Mouse (Mus musculus) cerebellum, adult 11 months (tissue): Measurements from ENCODE around the gene Dpf2.

Experiments
- DNase-seq: peaks from one replicate; pipeline ENCODE4 v3.0.0; 2022

Dpf2 gene

DNA sequence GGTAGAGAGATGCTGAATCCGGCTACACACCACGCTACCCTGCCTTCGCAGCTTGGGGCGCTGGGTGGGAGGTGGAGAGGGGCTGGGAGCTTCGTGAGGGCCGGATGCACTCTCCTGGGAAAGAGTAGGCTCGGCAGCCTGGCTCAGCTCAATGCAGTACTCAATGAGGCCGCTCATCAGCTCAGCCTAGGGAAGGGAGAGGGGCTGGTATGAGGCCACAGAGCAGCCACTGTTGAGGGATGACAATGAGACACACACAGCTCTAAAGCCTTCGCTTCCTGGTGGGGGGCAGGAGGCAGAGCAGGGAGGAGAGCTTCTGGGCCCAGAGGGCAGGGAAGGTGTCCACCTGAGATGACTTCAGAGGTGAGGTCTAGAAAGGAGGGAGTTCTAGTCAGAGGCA lies 56.2 kb downstream of the Dpf2 start:
- DNase-seq: no peak

DNA sequence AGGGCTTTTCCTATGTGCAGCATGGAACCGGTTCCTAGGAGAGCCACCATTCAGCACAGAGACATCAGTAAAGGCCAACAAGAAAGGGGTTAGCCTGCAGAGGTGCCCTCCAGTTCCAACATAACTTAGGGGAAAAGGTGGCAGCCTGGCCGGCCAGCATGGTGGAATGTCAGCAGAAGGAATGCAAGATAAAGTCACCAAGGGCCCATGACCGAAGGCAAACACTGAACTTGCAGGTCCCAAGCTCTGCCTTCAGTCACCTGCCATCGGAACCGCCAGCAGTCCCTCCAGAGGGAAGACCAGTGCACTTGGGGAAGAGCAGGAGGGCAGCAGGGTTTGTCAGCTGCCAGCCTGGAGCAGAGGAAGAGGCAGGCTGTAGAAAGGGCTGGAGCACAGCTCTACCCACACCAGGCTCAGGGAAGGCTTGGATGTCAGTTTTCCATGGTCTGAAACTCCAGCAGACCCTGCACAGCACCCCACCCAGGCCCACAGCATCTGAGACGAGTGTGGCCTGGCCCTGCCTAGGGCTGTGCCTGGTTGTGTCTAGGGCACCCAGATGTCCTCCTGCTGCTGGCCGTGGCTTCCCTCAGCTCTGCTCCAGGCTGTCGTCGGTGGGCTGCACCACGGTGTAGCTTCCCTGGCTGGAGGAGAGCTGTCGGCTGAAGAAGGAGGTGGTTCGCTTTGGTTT lies 60.6 kb downstream of the Dpf2 start:
- no peak for DNase-seq

DNA sequence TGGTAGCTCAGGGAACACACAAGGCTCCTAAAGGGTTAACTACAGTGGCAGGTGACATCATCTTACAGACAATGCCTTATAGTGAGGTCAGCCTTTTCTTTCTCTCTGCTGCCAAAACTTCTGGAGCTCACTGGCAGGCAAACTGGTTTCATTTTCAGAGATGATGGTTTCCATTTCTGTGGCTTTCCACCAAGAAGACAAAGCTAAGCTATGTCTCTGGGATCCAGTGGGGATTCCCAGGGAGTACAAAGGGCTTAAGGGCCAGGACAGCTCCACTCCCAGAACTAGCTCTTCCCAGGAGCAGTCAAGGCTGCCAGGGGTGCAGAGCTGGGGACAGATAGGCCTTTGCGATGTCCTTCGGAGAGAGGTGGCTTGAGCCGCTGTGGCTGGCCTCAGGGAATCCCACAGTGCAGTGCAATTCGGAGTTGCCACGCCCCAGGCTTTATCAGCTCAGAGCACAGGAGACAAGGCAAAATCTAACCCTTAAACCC lies 61.3 kb downstream of the Dpf2 start:
- DNase-seq: no peak

DNA sequence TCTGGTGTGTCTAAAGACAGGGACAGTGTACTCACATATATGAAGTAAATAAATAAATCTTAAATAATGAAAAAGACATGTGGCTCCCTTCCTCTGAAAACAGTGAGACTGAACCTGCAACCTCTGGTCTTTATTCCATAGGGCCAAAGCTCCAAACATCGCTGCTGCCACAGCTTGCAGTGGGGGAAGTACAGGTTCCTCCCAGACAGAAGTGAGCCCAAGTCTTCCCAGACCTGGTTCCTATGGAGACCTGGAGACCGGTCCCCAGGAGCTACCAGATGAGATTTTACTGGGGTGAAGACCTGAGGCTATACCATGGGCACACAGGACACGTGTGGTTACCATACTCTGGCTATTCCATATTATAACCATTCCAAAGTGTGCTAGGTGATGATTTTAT lies 62.0 kb downstream of the Dpf2 start:
- no peak for DNase-seq

DNA sequence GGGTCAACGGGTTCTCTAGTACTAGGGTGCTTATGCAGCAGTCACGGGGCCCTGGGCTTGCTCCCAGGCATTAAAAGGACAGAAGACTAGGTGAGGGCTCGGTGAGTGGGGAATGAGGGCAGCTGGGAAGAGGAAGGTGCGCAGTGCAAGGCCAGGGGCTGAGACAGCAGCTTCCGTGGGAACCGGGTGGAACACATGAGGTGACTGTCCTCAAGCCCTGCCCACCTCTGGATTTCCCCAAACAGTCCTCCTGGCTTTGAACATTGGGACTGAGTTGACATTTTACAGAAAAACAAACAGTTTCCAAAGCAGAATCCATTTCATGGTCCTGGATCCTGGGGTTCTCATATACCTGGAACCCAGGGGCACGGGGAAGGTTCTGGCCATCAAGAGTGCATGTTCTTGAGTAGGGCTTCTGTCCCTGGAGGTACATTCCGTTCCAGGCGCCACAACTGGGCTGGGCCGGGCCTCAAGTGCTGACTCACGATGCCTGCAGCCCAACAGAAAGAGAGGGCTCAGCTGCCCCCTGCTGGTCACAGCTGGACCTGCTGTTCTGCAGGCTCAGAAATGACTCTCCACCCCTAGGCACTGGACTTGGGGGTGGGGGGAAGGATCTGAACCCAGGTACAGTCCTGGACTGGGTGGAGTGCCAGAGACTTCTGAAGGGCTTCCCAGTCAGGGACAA lies 62.8 kb downstream of the Dpf2 start:
- peak; percentile 92 for DNase-seq

DNA sequence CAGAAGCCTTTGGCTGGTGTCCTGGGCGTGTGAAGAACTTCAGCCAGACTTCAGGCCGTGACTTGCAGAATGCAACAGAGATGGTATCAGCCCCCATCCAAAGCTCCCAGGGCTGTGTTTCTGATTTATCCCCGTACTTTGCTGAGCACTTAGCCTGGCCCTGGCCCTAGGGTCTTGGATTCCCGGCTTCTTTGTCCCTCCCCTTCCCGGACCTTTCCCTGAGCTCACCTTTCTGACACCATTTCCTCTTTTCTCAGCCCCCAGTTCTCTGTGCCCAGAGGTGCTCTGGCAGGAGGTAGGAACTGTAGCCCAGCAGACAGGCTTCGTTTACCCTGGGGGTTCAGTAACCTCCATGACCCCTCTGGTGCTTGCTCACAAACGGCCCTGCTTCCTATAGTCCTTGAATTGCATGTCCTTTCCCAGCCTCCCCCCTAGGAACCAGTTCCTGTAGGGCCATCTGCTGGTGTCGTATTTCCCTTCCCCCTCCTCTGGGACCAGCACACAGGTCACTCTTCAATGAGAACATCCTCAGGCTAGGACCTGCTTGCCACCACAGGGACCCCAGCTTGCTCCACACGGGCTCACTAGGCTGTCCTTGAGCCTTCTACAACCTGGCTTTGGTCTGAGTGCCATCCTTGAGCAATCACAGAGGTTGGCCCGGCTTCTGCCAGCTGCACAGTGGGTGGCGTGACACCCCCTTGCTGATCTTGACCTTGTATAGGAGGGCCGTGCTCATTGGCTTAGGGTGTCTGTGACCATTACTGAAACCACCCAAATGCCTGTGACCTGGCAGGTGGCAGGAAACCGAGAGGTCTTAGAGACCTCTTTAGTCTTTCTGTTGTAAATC lies 63.8 kb downstream of the Dpf2 start:
- peak; percentile 62 for DNase-seq

DNA sequence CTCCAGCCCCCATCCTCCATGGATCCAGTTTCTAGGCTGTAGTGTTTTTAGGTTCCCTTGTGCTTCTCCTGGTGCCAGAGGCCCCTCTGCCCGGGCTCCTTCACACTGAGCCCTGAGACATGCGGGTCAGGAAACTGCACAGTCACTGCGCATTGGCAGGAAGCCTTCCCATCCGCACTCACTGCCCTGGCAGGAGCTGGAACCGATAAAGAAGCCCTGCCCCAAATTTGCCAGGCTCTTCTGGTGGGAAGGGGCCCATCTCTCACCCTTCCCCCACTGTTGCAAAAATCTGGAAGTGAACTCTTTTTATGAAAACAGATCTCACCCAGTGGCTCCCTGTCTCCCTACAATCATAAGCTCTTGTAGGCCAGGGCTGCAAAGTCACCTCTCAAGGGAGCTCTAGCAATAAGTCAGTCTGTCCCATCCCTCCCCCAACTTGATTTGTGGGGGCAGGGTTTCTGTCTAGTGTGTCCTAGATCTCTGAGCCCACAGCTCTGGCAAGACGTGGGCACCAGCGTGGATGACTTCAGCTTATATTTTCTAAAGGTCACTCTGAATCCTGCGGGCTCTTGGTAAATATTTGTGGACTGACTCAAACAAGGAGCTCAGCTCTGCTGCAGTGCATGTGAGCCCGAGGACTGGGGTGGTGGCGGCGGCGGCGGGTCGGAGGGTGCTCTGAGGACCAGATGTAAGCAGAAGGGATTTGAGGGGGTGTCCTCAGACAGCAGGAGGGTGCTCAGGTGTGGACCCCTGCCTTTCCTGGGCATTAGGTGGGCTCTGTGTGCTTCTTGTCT lies 64.6 kb downstream of the Dpf2 start:
- DNase-seq: peak; percentile 72

DNA sequence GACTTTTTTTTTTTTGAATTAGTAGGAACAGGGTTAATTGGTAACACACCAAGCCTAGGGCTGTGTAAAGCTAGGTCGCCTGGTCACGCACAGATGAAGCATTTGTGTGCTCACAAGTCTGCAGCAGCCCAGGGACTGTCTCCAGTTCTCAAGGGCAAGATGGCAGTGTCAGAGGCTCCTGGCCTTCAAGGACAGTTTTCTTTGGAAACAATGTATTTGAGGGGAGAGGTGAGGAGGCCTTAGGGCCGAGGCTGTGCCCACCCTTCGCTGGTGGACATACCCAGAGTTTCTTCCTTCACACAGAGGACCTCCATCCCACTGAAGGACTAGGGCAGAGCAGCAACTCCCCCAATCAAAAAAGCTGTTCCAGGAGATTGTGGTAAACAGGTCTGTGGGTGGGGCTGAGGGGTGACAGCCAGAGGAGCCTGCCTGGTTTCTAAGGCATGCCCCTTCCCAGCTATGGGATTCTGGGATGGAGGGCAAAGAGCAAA lies 65.5 kb downstream of the Dpf2 start:
- DNase-seq: peak; percentile 51

DNA sequence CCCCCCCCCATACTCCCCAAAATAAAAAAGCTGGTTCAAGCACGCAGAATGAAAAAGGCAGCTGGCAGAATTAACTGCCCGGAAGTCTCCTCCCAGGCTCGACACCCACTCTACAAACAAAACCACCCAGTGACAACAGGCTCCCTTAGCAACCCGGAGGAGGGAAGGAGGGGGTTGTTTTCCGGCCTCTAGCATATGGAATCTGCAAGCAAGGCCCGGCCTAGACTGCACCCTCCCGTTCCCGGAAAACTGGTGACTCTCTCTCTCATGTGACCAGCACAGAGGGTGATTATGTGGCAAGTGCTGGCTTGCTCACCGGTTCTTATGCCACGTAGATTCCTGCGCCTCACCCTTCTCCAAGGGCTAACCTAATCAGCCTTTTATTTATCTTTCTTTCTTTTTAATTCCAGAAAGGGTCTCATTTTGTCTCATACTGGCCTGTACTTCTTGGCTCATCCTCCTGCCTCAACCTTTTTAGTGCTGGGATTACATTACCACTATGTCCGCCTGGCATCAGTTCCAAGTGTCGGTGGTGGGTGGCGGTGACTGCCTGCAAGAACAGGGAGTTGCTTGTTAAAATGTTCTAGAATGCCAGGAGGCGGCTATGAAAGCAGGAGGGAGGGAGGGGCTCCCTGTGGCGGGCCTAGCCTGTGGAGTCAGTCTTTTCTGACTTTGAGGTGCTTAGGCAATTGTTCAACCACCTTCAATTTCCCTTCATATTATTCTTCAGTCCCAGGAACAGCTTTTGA lies 66.1 kb downstream of the Dpf2 start:
- peak; percentile 86 for DNase-seq
